Mouse (Mus musculus) heart, adult 2 months (tissue): ENCODE measurements around the gene Jsrp1. TPM values are rescaled to one million over a fixed set of nuclear protein-coding genes. Genes with fewer than 3 reads are reported as not detected.

Experiments used
- DNase-seq, 2 experiments: peaks; one replicate each; pipeline ENCODE4 v3.0.0; 2021
- H3K27ac ChIP-seq: fragments of 200-600 bp; 2 replicates; pipeline ENCODE4 v1.8.1; 2022
- H3K27me3 ChIP-seq: fragments of 200-500 bp; 2 replicates; pipeline ENCODE4 v1.6.1; 2012; ENCODE audit warnings: mild to moderate bottlenecking, low read length, inconsistent platforms, mixed read lengths; ENCODE audit not compliant: control insufficient read depth, insufficient read depth
- H3K36me3 ChIP-seq: fragments of 200-500 bp; 2 replicates; pipeline ENCODE4 v1.6.1; 2012; ENCODE audit warnings: low read length, inconsistent platforms; ENCODE audit not compliant: control insufficient read depth, insufficient read depth
- H3K4me1 ChIP-seq: fragments of 200-500 bp; 2 replicates; pipeline ENCODE4 v1.6.1; 2011; ENCODE audit warnings: low read length; ENCODE audit not compliant: control insufficient read depth, insufficient read depth
- H3K4me3 ChIP-seq: fragments of 200-600 bp; 2 replicates; pipeline ENCODE4 v1.8.1; 2022
- H3K79me2 ChIP-seq: fragments of 200-500 bp; replicated peaks from 2 replicates; pipeline ENCODE4 v1.6.1; 2012; ENCODE audit warnings: mild to moderate bottlenecking, inconsistent platforms, low read length, moderate library complexity, mixed read lengths; ENCODE audit not compliant: control insufficient read depth, insufficient read depth
- H3K9ac ChIP-seq: fragments of 200-500 bp; 2 replicates; pipeline ENCODE4 v1.6.1; 2012; ENCODE audit warnings: low read depth, mild to moderate bottlenecking, control low read depth, inconsistent platforms, low read length, mixed read lengths
- CTCF ChIP-seq: fragments of 200-600 bp; IDR thresholded peaks from 2 replicates; pipeline ENCODE4 v1.8.1; 2022; ENCODE audit warnings: antibody characterized with exemption, mild to moderate bottlenecking, moderate library complexity
- EP300 ChIP-seq: fragments of 200-500 bp; IDR thresholded peaks from 2 replicates; pipeline ENCODE4 v1.6.1; 2011; ENCODE audit warnings: low read depth, low read length, control low read depth; ENCODE audit not compliant: insufficient read depth
- POLR2A ChIP-seq: fragments of 200-500 bp; IDR thresholded peaks from 2 replicates; pipeline ENCODE4 v1.6.1; 2011; ENCODE audit warnings: mild to moderate bottlenecking, low read depth, low read length, control low read depth; ENCODE audit not compliant: insufficient read depth
- WGBS: fragments of 180-500 bp; shearing (Covaris S2); methylation state at CpG from one replicate; pipeline ENCODE4 v1.1.7; 2018; 5-methylcytosine and 5-hydroxymethylcytosine counted together
- intact Hi-C: fragments of 180-260 bp; cut with DNase I; formaldehyde crosslinking; loops from one replicate; pipeline ENCODE4 v1.15.1; 2025
- polyA plus RNA-seq: library from polyadenylated mRNA; depleted of rRNA; stranded (reverse); fragments of >200 nt; gene quantifications from 2 replicates; pipeline ENCODE4 v1.2.3, GENCODE M21; 2012
- total RNA-seq, 2 experiments: library from RNA; stranded (reverse); gene quantifications; 2 replicates each; pipeline ENCODE4 v1.2.3; 2021

Jsrp1 gene
- total and polyA plus RNA-seq, 3 experiments = 0.21 to 1.1 (median 0.25) TPM

GRCm38 (mm10) chr10:80824827-80825226 lies 11.5 kb upstream of the Jsrp1 start:
- WGBS = 64% methylated on average over 2 of the region's 2 CpGs
- Histone ChIP-seq H3K36me3 (peaks cover 4% of the 10 kb centered on the region; the same call in 1 of the 2 replicates), H3K27ac (no peak overlapping the region), H3K27me3 (no peaks in the 10 kb centered on the region), H3K4me1 (peaks cover 7% of the 10 kb centered on the region), H3K4me3 (no peak overlapping the region), H3K79me2 (peaks cover 7% of the 10 kb centered on the region), H3K9ac (no peak overlapping the region)
- intact Hi-C loops = loop anchor here (2.0 to 5.0 kb wide), 2 partner anchors 30 to 172 kb away; partner anchors contain the start of genes Lsm7 and Sppl2b
- no peak for DNase-seq
- TF ChIP-seq POLR2A = no peak

GRCm38 (mm10) chr10:80823847-80824643 lies 10.7 kb upstream of the Jsrp1 start:
- no peak for DNase-seq
- Histone ChIP-seq H3K79me2 (peaks cover 7% of the 10 kb centered on the region), H3K27me3 (no peaks in the 10 kb centered on the region), H3K27ac (no peak overlapping the region), H3K4me3 (no peak overlapping the region), H3K9ac (no peak overlapping the region), H3K4me1 (peaks cover 4% of the 10 kb centered on the region), H3K36me3 (no peaks in the 10 kb centered on the region)
- intact Hi-C loops = loop anchor here (2.0 to 5.0 kb wide), 2 partner anchors 31 to 173 kb away; partner anchors contain the start of genes Lsm7 and Sppl2b
- 50% methylated on average over 8 of the region's 8 CpGs for WGBS
- TF ChIP-seq CTCF (no peak), EP300 (no peak), POLR2A (no peak)

- DNase-seq = no peak
- intact Hi-C loops = loop anchor here (5.0 kb wide), 1 partner anchor 174 kb away; no protein-coding TSS in a partner anchor
- Histone ChIP-seq H3K27ac (no peak overlapping the region), H3K4me3 (no peak overlapping the region), H3K4me1 (peaks cover 4% of the 10 kb centered on the region), H3K9ac (no peak overlapping the region), H3K79me2 (peaks cover 7% of the 10 kb centered on the region), H3K27me3 (no peaks in the 10 kb centered on the region), H3K36me3 (no peaks in the 10 kb centered on the region)
- TF ChIP-seq EP300 (no peak), CTCF (peak; percentile 37)
- WGBS = 88% methylated on average over 1 of the region's 1 CpGs
These were observed 10.0 kb upstream of the Jsrp1 start for GRCm38 (mm10) chr10:80823316-80823715.

- intact Hi-C loops = loop anchor here (1.0 to 5.0 kb wide), 2 partner anchors 54 to 175 kb away; no protein-coding TSS in a partner anchor
- peaks cover 4% of the 10 kb centered on the region for H3K79me2 ChIP-seq
- H3K4me3 ChIP-seq = no peak overlapping the region
- 76% methylated on average over 5 of the region's 5 CpGs for WGBS
- no peak overlapping the region for H3K27ac ChIP-seq
- no peak for TF ChIP-seq POLR2A
- no peak for TF ChIP-seq CTCF
- no peak for TF ChIP-seq EP300
- no peaks in the 10 kb centered on the region for H3K27me3 ChIP-seq
- no peaks in the 10 kb centered on the region for H3K36me3 ChIP-seq
- no peak for DNase-seq
- no peak overlapping the region for H3K9ac ChIP-seq
- H3K4me1 ChIP-seq = peaks cover under 1% of the 10 kb centered on the region; the same call in 1 of the 2 replicates
These were observed 9.2 kb upstream of the Jsrp1 start for GRCm38 (mm10) chr10:80822528-80822927.

- no peak overlapping the region for H3K9ac ChIP-seq
- intact Hi-C loops = loop anchor here (1.0 to 5.0 kb wide), 2 partner anchors 54 to 175 kb away; no protein-coding TSS in a partner anchor
- H3K4me3 ChIP-seq = no peak overlapping the region
- TF ChIP-seq EP300 (no peak), POLR2A (no peak), CTCF (peak; percentile 93)
- H3K27me3 ChIP-seq = no peaks in the 10 kb centered on the region
- no peaks in the 10 kb centered on the region for H3K4me1 ChIP-seq
- H3K27ac ChIP-seq = no peak overlapping the region
- peaks cover 2% of the 10 kb centered on the region; the same call in 1 of the 2 replicates for H3K79me2 ChIP-seq
- H3K36me3 ChIP-seq = no peaks in the 10 kb centered on the region
- 49% methylated on average over 2 of the region's 2 CpGs for WGBS
- DNase-seq = no peak
These were observed 8.7 kb upstream of the Jsrp1 start for GRCm38 (mm10) chr10:80821991-80822390.

- Histone ChIP-seq H3K4me1 (no peaks in the 10 kb centered on the region), H3K27ac (no peak overlapping the region), H3K79me2 (no peaks in the 10 kb centered on the region), H3K9ac (no peak overlapping the region), H3K36me3 (no peaks in the 10 kb centered on the region), H3K4me3 (no peak overlapping the region), H3K27me3 (no peaks in the 10 kb centered on the region)
- intact Hi-C loops = loop anchor here (2.0 kb wide), 1 partner anchor 69 kb away; no protein-coding TSS in a partner anchor
- 46% methylated on average over 3 of the region's 3 CpGs for WGBS
- TF ChIP-seq POLR2A (no peak), EP300 (no peak), CTCF (no peak)
- no peak for DNase-seq
These were observed 6.1 kb upstream of the Jsrp1 start for GRCm38 (mm10) chr10:80819406-80819805.
